ENCODE assay signal across 8 mouse cellular contexts in the genomic region with DNA sequence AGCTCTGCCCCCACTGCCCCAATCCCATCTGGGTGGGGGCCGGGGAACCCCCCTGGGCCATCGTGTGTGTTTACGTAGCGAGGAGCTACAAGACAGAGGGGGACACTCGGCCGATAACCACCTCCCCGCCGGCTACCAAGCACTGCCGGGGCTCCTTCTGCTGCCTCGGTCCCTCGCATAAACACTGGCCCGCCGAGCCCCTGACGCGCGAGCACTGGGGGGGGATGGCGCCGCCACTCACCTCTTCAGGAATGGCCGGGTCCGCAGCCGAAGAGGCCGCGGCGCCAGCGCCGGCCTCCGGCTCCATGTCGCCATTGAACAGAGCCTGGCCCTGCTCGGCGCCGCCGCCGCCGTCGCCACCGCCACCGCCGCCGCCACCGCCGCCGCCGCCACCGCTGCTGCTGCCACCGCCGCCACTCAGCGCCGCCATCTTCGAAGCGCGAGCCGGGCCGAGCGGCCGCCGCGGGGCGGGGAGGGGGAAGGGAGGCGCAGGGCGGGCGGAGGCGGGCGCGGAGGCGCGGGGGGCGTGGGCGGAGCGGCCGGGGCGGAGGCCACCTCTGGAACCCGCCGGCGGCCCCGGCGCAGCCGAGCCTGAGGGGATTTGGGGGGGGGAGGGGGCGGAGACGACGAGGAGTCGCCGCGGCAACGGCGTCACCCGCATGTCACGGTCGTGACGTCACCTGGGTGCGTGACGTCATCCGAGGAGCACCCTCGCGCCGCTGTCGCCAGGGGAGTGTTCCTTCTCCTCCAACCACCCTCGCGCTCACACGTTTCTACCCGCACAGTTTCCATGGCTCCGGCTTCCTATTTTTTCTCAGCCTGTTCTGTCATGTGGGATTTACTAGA. TPM values are rescaled to one million over a fixed set of nuclear protein-coding genes. Genes with fewer than 3 reads are reported as not detected.
DNase-seq lines count a peak whose midpoint lies in the region; ATAC-seq lines count a peak whose summit lies in the region.

A gene (minus strand): TSS at position 598 of the 846 bp plus-strand sequence.

- peak; percentile 93 for ATAC-seq in hindbrain, embryonic 15.5 days (ENCODE audit: low FRiP score, low read depth)

- H3K9me3 ChIP-seq in hindbrain, embryonic 15.5 days = no peaks in the 10 kb centered on the region

- H3K4me1 ChIP-seq in hindbrain, embryonic 15.5 days (replicated peaks) = peaks cover 32% of the 10 kb centered on the region

- H3K36me3 ChIP-seq in hindbrain, embryonic 15.5 days = no peaks in the 10 kb centered on the region

- peak; percentile 94 for DNase-seq in R1 (ENCODE audit: low read depth, low spot score)
- DNase-seq in cerebellum, postnatal 25 days = peak; percentile 87 to 96
- peak; percentile 84 to 85 for DNase-seq in frontal cortex, postnatal 36 days (ENCODE audit: low spot score in 2 of 2)
- peak; percentile 78 for DNase-seq in left cerebral cortex, adult 11 months (ENCODE audit: low spot score)
- DNase-seq in lung, postnatal 4 days = peak; percentile 88 to 91
- peak; percentile 88 for DNase-seq in retina, postnatal 7 days (ENCODE audit: low read depth, low spot score)
- DNase-seq in urinary bladder, adult 2 months (ENCODE audit: low spot score) = peak; percentile 80

- peak within 1 kb of the TSS; percentile 85 for H3K9ac ChIP-seq in hindbrain, embryonic 15.5 days

- H3K4me3 ChIP-seq in hindbrain, embryonic 15.5 days = peak within 1 kb of the TSS; percentile 90

- H3K4me2 ChIP-seq in hindbrain, embryonic 15.5 days = peak within 1 kb of the TSS; percentile 82

- peak within 1 kb of the TSS; percentile 93 for H3K27ac ChIP-seq in hindbrain, embryonic 15.5 days (replicated peaks)

- under 1% methylated on average over 46 of the region's 101 CpGs for WGBS in hindbrain, embryonic 15.5 days

- no peaks in the 10 kb centered on the region for H3K27me3 ChIP-seq in hindbrain, embryonic 15.5 days

RNA-seq across cellular contexts. Expression of the gene that starts here (rescaled TPM):
- 23.6 and 23.8 TPM in 2 replicates for polyA plus RNA-seq in hindbrain, embryonic 15.5 days (2015; fragmentation: Nextera tagmentation; extraction: Ambion mirVana)
- 22.1 and 24.6 TPM in 2 replicates for polyA plus RNA-seq in urinary bladder, adult 2 months (2012; rRNA removed)

Comparison
In these comparisons a context has a peak if more than half of its experiments do, and no peak if none do; other contexts are left out.
1. Peak in every context shown above with its lines: DNase-seq, ATAC-seq, H3K4me3 ChIP-seq and H3K27ac ChIP-seq.